Mouse (Mus musculus): ENCODE results near the gene Arhgap9. TPM values are rescaled to one million over a fixed set of nuclear protein-coding genes. Genes with fewer than 3 reads are reported as not detected.

The Arhgap9 gene
- polyA plus RNA-seq, 1 experiment: 0.97 TPM

DNA sequence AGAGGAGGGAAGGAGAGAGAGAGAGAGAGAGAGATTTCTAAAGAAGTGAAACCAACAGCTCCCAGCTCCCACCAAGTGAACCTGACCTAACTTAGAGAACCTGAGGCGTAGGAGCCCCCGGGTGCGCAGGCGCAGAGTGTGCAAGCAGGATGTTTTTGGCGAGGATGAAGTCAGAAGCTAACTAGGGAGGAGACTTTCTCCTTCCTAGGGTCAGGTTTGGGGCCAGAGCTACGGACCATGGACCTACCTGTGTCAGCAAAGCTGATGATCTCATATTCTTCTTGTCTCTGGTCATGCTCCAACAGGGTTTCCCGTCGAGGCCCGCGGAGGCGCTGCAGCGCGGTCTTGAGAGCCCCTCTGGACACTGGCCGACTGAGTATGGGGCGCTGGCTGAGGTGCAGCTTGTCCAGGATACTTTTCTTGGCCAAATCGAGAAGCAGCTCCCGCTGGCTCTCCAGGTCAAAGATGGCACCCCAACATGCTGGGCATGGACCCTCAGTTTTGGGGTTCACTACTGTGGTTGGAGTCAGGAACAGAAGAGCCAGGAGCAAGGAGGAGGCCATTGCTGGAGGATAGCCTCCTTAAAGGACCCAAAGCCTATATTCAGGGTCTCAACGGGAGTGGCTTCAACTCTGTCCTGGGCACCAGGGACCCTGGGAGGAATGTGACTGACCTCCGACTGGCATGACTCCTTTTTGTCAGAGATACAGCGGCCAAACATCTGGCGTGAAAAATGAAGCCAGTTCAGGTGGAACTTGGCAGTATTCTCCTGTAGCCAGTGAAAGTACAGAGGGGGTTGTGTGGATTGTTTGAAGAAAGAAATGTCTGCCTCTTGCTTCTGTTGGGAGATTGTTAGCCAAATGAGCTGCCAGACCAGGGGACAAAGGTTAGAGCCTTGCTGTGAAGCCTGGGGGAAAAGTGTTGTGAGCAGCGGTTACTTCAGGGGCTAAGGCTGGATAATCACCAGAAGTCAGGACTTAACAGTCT is 48.4 kb downstream of the Arhgap9 start, which contains the start of gene Inhbc:
Inhbc (minus strand) TSS at position 598 of the 987 bp plus-strand sequence.
- WGBS: 74% methylated on average over 22 of the region's 22 CpGs

DNA sequence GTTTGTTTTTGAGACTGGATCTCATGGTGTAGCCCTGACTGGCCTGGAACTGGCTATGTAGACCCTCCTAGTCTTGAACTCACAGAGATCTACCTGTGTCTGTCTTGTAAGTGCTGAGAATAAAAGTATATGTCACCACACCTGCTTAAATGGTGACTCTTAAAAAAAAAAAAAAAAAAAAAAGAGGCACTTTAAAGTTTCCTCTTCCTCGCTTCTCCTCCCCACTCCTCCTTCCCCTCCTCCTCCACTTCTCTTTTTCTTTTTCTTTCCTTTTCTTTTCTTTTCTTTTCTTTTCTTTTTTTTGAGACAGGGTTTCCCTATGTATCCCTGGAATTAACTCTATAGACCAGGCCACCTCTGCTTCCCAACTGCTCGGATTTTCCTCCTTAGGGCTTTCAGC is 49.3 kb downstream of the Arhgap9 start:
- WGBS: 76% methylated on average over 2 of the region's 2 CpGs
- no peak for TF ChIP-seq CTCF (IDR thresholded peaks at IDR 0.05; ENCODE audit: borderline replicate concordance, insufficient read depth, low read depth, low read length)
- TF ChIP-seq POLR2A (IDR thresholded peaks at IDR 0.05; ENCODE audit: borderline replicate concordance, insufficient read depth, low read length): no peak
- H3K4me3 ChIP-seq (replicated peaks; ENCODE audit: insufficient read depth, low read depth, low read length): no peak overlapping the region

More for the DNA sequence above, 48.4 kb downstream of the Arhgap9 start, which contains the start of gene Inhbc:
- H3K27me3 ChIP-seq (ENCODE audit: control insufficient read depth, insufficient read depth, low read length): no peaks in the 10 kb centered on the region
- TF ChIP-seq POLR2A (IDR thresholded peaks at IDR 0.05; ENCODE audit: borderline replicate concordance, insufficient read depth, low read length) (no peak), CTCF (IDR thresholded peaks at IDR 0.05; ENCODE audit: borderline replicate concordance, insufficient read depth, low read depth, low read length) (no peak)
- H3K4me1 ChIP-seq (ENCODE audit: control insufficient read depth, insufficient read depth, low read length): no peaks in the 10 kb centered on the region
- H3K27ac ChIP-seq (ENCODE audit: insufficient read depth, low read length): no peak within 1 kb of the TSS
- no peak for DNase-seq
- H3K4me3 ChIP-seq (replicated peaks; ENCODE audit: insufficient read depth, low read depth, low read length): no peak within 1 kb of the TSS

DNA sequence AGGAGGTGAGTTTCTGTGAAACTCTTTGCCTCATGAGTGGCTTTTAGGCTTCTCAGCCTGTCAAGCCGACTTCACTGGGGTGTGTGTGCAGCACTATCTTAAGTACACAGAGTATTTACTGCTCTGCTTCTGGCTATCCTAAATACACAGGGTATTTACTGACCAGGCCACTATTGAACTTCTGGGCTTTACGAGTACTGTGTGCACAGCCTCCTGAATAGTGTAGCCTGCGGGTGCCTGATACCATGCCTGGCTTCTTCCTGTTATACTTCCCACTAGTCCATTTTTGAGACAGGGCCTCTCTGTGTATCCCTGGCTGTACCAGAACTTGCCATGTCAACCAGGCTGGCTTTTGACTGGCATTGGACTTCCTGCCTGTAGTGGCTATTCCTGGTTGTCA is 55.9 kb downstream of the Arhgap9 start:
- Histone ChIP-seq H3K27me3 (ENCODE audit: control insufficient read depth, insufficient read depth, low read length) (no peaks in the 10 kb centered on the region), H3K4me1 (ENCODE audit: control insufficient read depth, insufficient read depth, low read length) (peaks cover 5% of the 10 kb centered on the region)
- DNase-seq: no peak

More for the DNA sequence above, 49.3 kb downstream of the Arhgap9 start:
- Histone ChIP-seq H3K4me1 (ENCODE audit: control insufficient read depth, insufficient read depth, low read length) (no peaks in the 10 kb centered on the region), H3K27me3 (ENCODE audit: control insufficient read depth, insufficient read depth, low read length) (no peaks in the 10 kb centered on the region), H3K27ac (ENCODE audit: insufficient read depth, low read length) (no peak overlapping the region)
- DNase-seq: no peak

More for the DNA sequence above, 55.9 kb downstream of the Arhgap9 start:
- no peak for TF ChIP-seq POLR2A (IDR thresholded peaks at IDR 0.05; ENCODE audit: borderline replicate concordance, insufficient read depth, low read length)
- TF ChIP-seq CTCF (IDR thresholded peaks at IDR 0.05; ENCODE audit: borderline replicate concordance, insufficient read depth, low read depth, low read length): no peak
- Histone ChIP-seq H3K4me3 (replicated peaks; ENCODE audit: insufficient read depth, low read depth, low read length) (no peak overlapping the region), H3K27ac (ENCODE audit: insufficient read depth, low read length) (no peak overlapping the region)
- WGBS: 81% methylated on average over 3 of the region's 3 CpGs

Other genes with a start within 250 kb of the Arhgap9 start
- 99.5 and 109 TPM in 2 replicates for gene Agap2, start 246.7 kb upstream of the Arhgap9 start, polyA plus RNA-seq (2012; rRNA removed)
- 98.9 and 100 TPM in 2 replicates for gene Os9, start 200.8 kb upstream of the Arhgap9 start, polyA plus RNA-seq (2012; rRNA removed)
- gene B4galnt1, start 156.7 kb upstream of the Arhgap9 start, polyA plus RNA-seq (2012; rRNA removed): 81.9 and 83.6 TPM in 2 replicates
- 3.1 and 3.3 TPM in 2 replicates for gene Slc26a10, start 141.3 kb upstream of the Arhgap9 start, polyA plus RNA-seq (2012; rRNA removed)
- gene Arhgef25, start 131.9 kb upstream of the Arhgap9 start, polyA plus RNA-seq (2012; rRNA removed): 105 and 117 TPM in 2 replicates
- gene Dtx3, start 126.2 kb upstream of the Arhgap9 start, polyA plus RNA-seq (2012; rRNA removed): 321 and 339 TPM in 2 replicates
- 58.8 and 64.1 TPM in 2 replicates for gene Pip4k2c, start 110.4 kb upstream of the Arhgap9 start, polyA plus RNA-seq (2012; rRNA removed)
- 377 and 378 TPM in 2 replicates for gene Kif5a, start 58.6 kb upstream of the Arhgap9 start, polyA plus RNA-seq (2012; rRNA removed)
- 322 and 328 TPM in 2 replicates for gene Dctn2, start 55.6 kb upstream of the Arhgap9 start, polyA plus RNA-seq (2012; rRNA removed)
- 47.8 and 51.8 TPM in 2 replicates for gene Mbd6, start 32.9 kb upstream of the Arhgap9 start, polyA plus RNA-seq (2012; rRNA removed)
- 81.6 and 87.4 TPM in 2 replicates for gene Mars, start 10.2 kb upstream of the Arhgap9 start, polyA plus RNA-seq (2012; rRNA removed)
- gene Gli1, start 20.0 kb downstream of the Arhgap9 start, polyA plus RNA-seq (2012; rRNA removed): 10.6 and 12.5 TPM in 2 replicates
- 0.03 TPM in 1 of 2 replicates, not detected in the other for gene Inhbe, start 32.4 kb downstream of the Arhgap9 start, polyA plus RNA-seq (2012; rRNA removed)
- gene Inhbc, start 48.5 kb downstream of the Arhgap9 start, polyA plus RNA-seq (2012; rRNA removed): not detected in 2 replicates
- gene R3hdm2, start 58.4 kb downstream of the Arhgap9 start, polyA plus RNA-seq (2012; rRNA removed): 137 and 145 TPM in 2 replicates
- 8.3 TPM in 2 replicates for gene Stac3, start 179.7 kb downstream of the Arhgap9 start, polyA plus RNA-seq (2012; rRNA removed)
- gene Ndufa4l2, start 193.0 kb downstream of the Arhgap9 start, polyA plus RNA-seq (2012; rRNA removed): 10.4 and 11.5 TPM in 2 replicates
- 68.2 and 69.8 TPM in 2 replicates for gene Shmt2, start 200.5 kb downstream of the Arhgap9 start, polyA plus RNA-seq (2012; rRNA removed)
- 30.3 and 33.8 TPM in 2 replicates for gene Nxph4, start 212.6 kb downstream of the Arhgap9 start, polyA plus RNA-seq (2012; rRNA removed)

All from cerebellum, adult 2 months (tissue).